Mouse (Mus musculus) brain, embryonic 14.5 days (tissue): ENCODE data around the gene 4930452B06Rik.

ENCODE experiments used
- CTCF ChIP-seq: fragments of 200-500 bp; IDR thresholded peaks from 2 replicates; pipeline ENCODE4 v1.5.1; 2012; ENCODE audit warnings: inconsistent platforms, mild to moderate bottlenecking, moderate library complexity, borderline replicate concordance; ENCODE audit not compliant: insufficient read depth, insufficient read length; ENCODE audit errors: extremely low read depth
- POLR2A ChIP-seq: fragments of 200-500 bp; IDR thresholded peaks from 2 replicates; pipeline ENCODE4 v1.6.1; 2012; ENCODE audit warnings: mild to moderate bottlenecking, inconsistent platforms, borderline replicate concordance; ENCODE audit not compliant: poor library complexity, insufficient read depth, insufficient read length, severe bottlenecking; ENCODE audit errors: extremely low read depth

DNA sequence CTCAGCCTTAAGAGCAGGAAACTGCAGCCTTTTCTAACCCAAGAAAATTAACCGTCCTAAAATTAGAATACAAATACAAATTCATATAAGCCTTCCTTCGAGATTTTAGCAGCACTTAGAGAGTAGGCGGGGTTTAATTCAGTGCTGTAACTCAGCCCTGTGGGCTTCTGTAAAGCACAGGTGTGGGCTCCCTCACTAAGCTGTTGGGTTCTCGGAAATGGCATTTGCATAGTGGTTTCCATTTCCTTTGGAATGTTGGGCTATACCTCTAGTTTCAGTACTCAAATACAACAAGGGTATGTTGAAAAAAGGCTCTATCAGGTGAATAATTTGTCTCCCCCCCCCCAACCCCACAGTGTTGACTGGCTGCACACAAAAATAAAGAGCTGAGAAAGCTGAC, 206.3 kb downstream of the 4930452B06Rik start:
- TF ChIP-seq POLR2A = no peak
- no peak for TF ChIP-seq CTCF
